Mouse (Mus musculus) bone marrow, adult 2 months (tissue): Measurements from ENCODE around the gene Clk4.

Experiments
- CTCF ChIP-seq: fragments of 200-500 bp; IDR thresholded peaks from 2 replicates; pipeline ENCODE4 v1.5.1; 2011; ENCODE audit warnings: low read length, control low read depth; ENCODE audit not compliant: control insufficient read depth, insufficient read depth
- POLR2A ChIP-seq: fragments of 200-500 bp; IDR thresholded peaks from 2 replicates; pipeline ENCODE4 v1.6.1; 2011; ENCODE audit warnings: low read depth, mild to moderate bottlenecking, control low read depth, low read length, borderline replicate concordance; ENCODE audit not compliant: control insufficient read depth

GRCm38 (mm10) chr11:51308306-51308705, 46.8 kb downstream of the Clk4 start:
- no peak for TF ChIP-seq CTCF
- no peak for TF ChIP-seq POLR2A
